Mouse (Mus musculus) cerebellum, postnatal 14 days (tissue): ENCODE results near the gene Olfr1261.
A peak's percentile ranks its signal among the peaks of the same experiment; 100 is the strongest.

Source experiments
- DNase-seq, 2 experiments: peaks; one replicate each; pipeline ENCODE4 v3.0.0; 2021; ENCODE audit warnings: mixed read lengths in 2 of 2

Gene Olfr1261

DNA sequence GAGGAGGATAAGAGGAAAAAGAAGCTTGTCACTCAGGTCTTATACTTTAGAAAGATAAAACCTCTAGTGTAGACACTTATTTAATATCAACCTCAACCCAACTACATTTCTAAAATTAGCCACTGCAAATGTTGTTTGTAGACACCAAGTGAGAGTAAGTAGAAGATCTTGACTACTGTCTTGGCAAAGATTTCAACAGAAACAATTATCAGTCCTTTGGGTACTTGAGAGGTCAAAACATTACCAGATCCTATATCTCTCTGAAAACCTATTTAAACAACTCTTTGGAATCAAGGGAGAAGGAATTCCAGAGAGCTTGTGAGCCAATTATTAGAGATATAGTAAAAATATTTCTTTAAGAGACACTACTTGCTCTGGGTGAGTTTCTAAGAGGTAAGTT is at the start of gene Olfr1261:
Olfr1261 (plus strand) TSS at position 301 of the 400 bp plus-strand sequence.
- DNase-seq: no peak

DNA sequence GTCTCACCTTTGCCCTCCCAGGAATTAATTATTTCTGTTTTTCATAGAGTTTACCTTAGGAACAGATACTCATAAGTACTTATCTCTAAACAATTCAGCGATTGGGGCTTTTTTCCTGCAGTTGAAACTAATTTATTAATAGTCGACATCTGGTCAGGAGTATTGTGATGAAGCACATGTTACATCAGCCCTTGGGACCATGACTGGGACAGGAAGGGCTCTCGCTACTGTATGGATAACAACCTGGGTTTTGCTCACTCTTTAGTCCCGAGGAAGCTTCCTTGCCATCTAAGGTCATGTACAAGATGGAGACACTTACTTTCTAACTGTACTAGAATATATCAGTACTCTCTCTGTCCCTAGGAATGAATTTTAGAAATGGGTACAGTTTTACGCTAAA is 42.5 kb upstream of the Olfr1261 start, which contains the start of gene Olfr1259:
Olfr1259 (minus strand) TSS at position 101 of the 400 bp plus-strand sequence.
- DNase-seq: no peak

DNA sequence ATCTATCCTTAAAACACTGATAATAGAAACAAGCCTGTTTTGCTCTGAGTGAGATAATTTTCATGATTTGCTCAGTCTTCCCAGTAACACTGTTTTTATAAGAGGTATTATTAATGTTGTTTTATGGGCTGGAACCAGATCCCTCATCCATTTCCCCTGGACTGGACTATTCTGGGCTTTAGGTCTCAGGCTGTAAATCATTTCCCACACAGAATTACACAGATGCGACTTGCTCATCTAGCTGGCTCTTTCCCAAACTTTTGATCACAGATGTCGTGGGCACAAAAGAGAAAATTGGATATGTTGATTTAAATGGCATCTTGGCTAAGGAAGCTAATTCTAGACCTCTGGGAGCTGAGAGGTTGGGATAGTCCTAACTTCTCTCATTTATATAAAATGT is 16.8 kb upstream of the Olfr1261 start, which contains the start of gene Olfr1260:
Olfr1260 (plus strand) TSS at position 157 of the 400 bp plus-strand sequence.
- DNase-seq: peak in 1 of 2 experiments; percentile 0

DNA sequence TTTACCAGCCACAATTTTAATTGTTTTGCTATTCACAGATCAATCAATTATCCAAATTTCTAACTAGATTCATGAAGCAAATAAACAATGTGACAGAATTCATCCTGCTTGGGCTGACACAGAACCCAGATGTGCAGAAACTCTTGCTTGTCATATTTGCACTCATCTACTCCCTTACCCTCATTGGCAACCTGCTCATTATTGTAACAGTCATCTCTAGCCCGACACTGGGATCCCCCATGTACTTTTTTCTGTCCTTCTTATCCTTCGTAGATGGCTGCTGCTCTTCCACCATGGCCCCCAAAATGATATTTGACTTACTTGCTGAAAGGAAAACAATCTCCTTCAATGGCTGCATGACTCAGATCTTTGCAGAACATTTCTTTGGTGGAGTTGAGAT is 13.3 kb upstream of the Olfr1261 start:
- DNase-seq: no peak

DNA sequence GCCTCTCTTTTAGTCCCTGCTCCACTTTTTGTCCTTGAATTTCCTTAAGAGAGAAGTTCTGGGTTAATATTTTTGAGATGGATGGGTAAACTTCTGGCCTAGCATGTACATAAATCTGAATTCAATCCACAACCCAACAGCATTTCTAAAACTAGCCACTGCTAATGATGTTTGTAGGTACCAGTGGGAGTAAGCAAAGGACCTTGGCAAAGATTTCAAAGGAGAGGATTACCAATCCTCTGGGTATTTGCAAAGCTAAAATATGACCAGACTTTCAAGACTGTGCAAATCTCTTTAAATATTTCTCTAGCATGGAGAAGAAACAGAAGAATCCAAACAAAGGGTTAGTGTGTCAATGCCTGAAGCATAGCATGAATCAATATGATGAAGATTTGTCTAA is 8.8 kb downstream of the Olfr1261 start, which contains the start of gene Olfr1262:
Olfr1262 (plus strand) TSS at position 301 of the 400 bp plus-strand sequence.
- DNase-seq: no peak

DNA sequence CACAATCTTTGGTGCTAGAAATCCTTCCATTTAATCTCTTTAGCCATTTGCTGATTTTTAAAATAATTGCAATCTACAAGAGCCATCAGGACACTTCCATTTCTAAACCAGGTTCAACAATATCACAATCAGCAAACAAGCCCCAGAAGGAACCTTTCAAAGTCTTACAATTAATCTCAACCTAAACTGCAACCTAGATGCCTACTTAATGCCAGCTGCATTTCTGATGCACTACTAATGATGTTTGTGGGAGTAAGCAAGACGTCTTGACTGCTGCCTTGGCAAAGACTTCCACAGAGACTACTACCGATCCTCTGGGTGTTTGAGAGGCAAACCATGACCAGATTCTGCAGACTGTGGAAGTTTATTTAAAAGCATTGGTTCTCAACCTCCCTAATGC is 20.8 kb downstream of the Olfr1261 start, which contains the start of gene Olfr1263:
Olfr1263 (plus strand) TSS at position 301 of the 400 bp plus-strand sequence.
- no peak for DNase-seq

DNA sequence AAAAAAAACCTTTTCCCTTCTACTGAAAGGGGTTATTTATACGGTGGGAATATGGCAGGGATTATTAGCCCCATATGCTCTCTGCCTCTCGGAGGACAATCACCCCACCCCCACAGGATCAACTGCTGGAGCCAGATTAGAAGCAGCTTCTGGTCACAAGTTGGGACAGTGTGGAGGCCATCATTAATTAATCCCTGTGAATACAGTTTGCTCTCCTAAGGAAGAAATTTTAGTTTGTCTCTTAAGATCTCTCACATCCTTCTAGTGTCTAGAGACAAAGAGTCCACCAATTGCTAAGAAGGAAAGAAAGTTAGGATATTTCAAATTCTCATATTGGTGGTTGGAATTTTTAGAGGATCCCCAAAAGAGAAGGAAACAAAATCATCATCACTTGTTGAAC is 34.5 kb downstream of the Olfr1261 start, which contains the start of gene Olfr1264:
Olfr1264 (minus strand) TSS at position 101 of the 400 bp plus-strand sequence.
- DNase-seq: no peak

DNA sequence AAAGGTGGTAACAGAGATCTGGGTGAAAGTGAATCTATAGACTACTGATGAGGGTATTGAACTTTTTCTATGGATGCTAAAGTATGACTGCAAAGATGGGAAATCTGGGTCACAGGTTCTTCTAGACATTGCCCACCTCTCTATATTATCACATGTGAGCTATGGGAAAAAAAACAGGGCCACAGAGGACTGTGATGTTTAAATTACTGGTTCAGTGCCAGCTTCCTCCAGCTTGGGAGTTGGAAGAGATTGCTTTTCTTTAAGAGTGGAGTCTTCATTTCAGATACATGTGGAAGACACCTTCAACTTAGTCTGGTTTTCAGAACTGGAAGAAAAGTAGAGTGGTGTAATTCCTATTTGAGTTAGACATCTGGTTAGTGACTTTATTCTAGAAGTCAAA is 44.0 kb downstream of the Olfr1261 start, which contains the start of gene Olfr1265:
Olfr1265 (plus strand) TSS at position 301 of the 400 bp plus-strand sequence.
- no peak for DNase-seq
